Mouse (Mus musculus): ENCODE data around the gene Efna1.

DNA sequence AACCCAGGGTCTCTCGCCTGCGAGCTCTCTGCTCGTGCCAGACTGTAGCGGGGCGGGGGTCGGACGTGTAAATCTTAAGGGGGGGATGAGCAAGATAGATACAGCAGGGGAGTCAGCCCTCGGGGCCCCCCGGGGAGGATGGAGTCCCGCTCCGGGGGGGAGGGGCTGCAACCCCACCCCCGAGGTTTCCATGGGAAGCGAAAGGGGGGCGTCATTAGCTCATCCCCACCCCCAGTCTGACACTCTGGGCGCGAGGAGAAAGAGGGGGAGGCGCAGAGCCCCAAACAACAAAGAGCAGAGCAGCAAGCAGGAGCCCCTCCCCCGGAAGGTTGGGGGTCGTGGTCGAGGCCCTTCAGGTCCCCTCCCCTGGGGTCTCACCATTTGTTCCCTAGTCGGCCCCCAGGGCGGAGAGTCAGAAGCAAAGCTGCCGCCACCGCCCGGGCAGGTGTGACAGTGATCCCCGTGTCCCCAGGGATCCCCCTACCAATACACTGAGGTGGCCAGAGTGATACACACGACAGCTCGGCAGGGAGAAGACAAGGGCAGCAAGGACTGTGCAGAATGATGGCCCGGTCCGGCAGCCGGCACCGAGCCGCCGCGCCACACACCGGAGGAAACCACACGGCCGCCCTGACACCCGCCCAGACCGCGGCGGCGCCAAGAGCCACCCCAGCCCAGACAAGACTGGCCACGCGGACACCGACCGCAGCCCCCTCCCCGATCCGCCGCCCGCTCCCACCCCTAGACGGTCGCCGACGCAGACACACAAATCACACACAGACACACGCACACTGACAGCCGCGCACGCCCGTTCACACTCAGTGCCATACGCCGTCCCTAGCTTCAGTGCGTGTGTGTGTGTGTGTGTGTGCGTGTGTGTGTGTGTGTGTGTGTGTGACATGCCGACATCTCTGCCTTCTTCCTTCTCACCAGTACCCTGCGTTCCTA is 40.5 kb upstream of the Efna1 start:
- TF ChIP-seq EP300 (IDR thresholded peaks at IDR 0.05; ENCODE audit: low read depth in 1 of 2, low read length in 2 of 2) (no peak), ZKSCAN1 (IDR thresholded peaks at IDR 0.05; ENCODE audit: low read depth, low read length) (no peak), E2F4 (IDR thresholded peaks at IDR 0.05; ENCODE audit: borderline replicate concordance, low read depth, low read length) (no peak), CTCF (IDR thresholded peaks at IDR 0.05 in 2 of 3, conservative IDR thresholded peaks at IDR 0.05 in 1 of 3; ENCODE audit: control insufficient read depth in 1 of 3, insufficient read depth in 1 of 3, low read depth in 2 of 3, low read length in 3 of 3, poor library complexity in 1 of 3, severe bottlenecking in 1 of 3) (no peak)

All from MEL (cell line).